Mouse (Mus musculus) testis, adult 2 months (tissue): ENCODE data around the gene Gltpd2. TPM values are rescaled to one million over a fixed set of nuclear protein-coding genes. Genes with fewer than 3 reads are reported as not detected.
A peak's percentile ranks its signal among the peaks of the same experiment; 100 is the strongest.

ENCODE experiments used
- H3K27ac ChIP-seq: fragments of 200-500 bp; 2 replicates; pipeline ENCODE4 v1.5.1; 2012; ENCODE audit warnings: low read depth, low read length; ENCODE audit not compliant: control insufficient read depth, insufficient read depth
- H3K27me3 ChIP-seq: fragments of 200-500 bp; 2 replicates; pipeline ENCODE4 v1.6.1; 2012; ENCODE audit warnings: mild to moderate bottlenecking, low read length, moderate library complexity; ENCODE audit not compliant: control insufficient read depth, insufficient read depth
- H3K36me3 ChIP-seq: fragments of 200-500 bp; 2 replicates; pipeline ENCODE4 v1.6.1; 2012; ENCODE audit warnings: mild to moderate bottlenecking, low read length; ENCODE audit not compliant: control insufficient read depth, insufficient read depth
- H3K4me1 ChIP-seq: fragments of 200-500 bp; 2 replicates; pipeline ENCODE4 v1.6.1; 2012; ENCODE audit warnings: low read length; ENCODE audit not compliant: control insufficient read depth, insufficient read depth
- H3K4me3 ChIP-seq: fragments of 200-500 bp; 2 replicates; pipeline ENCODE4 v1.5.1; 2012; ENCODE audit warnings: low read depth, mild to moderate bottlenecking, low read length, moderate library complexity, mixed read lengths; ENCODE audit not compliant: control insufficient read depth
- CTCF ChIP-seq: fragments of 200-500 bp; IDR thresholded peaks from 2 replicates; pipeline ENCODE4 v1.5.1; 2012; ENCODE audit warnings: low read depth, mild to moderate bottlenecking, inconsistent platforms, low read length, moderate library complexity; ENCODE audit not compliant: control insufficient read depth, insufficient read depth, insufficient replicate concordance
- POLR2A ChIP-seq: fragments of 200-500 bp; IDR thresholded peaks from 2 replicates; pipeline ENCODE4 v1.6.1; 2012; ENCODE audit warnings: low read depth, mild to moderate bottlenecking, inconsistent platforms, low read length, moderate library complexity; ENCODE audit not compliant: control insufficient read depth
- polyA plus RNA-seq: library from polyadenylated mRNA; depleted of rRNA; stranded (reverse); fragments of >200 nt; gene quantifications from 2 replicates; pipeline ENCODE4 v1.2.3, GENCODE M21; 2012

Gene Gltpd2
- polyA plus RNA-seq, 1 experiment = not detected

DNA sequence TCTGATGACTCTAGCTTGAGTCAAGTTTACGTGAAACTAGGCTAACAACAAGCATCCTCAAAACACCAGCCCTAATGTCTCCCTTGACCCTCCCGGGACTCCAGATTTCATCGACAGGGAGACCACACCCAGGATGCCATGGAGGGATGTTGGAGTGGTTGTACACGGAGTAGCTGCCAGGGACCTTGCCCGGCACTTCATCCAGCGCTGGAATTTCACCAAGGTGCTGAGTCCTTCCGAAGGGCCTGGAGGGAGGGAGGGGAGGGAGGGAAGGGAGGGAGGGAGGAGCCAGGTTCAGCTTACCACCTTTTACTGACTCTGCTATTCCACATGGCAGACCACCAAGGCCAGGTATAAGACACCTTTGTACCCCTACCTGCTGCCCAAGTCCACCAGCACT lies 34.9 kb downstream of the Gltpd2 start:
- no peak overlapping the region for H3K27ac ChIP-seq
- TF ChIP-seq POLR2A (no peak), CTCF (no peak)

DNA sequence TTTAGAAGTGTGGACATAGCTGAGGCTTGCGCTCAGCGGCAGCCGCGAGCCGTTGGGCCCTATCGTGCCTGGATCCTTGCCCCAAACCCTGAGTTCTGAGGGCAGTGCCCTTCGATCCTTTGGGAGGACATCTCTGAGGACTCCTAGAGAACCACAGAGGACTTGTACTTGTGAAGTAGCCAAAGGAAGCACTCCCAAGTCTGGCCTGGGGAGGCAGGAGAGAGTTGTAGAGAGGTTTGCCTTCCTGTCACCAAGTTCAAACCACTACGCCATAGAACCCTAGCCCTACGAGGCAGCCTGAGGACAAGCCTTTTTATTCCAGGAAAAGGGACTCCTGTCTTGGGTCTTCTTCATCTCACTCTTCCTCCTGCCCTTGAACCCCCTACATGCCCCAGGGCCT lies 38.5 kb downstream of the Gltpd2 start:
- Histone ChIP-seq H3K4me3 (no peak overlapping the region), H3K27ac (no peak overlapping the region), H3K27me3 (no peaks in the 10 kb centered on the region), H3K4me1 (peaks cover 6% of the 10 kb centered on the region), H3K36me3 (no peaks in the 10 kb centered on the region)
- no peak for TF ChIP-seq CTCF

More for the DNA sequence above, 34.9 kb downstream of the Gltpd2 start:
- Histone ChIP-seq H3K4me3 (no peak overlapping the region), H3K36me3 (no peaks in the 10 kb centered on the region), H3K4me1 (no peaks in the 10 kb centered on the region), H3K27me3 (no peaks in the 10 kb centered on the region)

DNA sequence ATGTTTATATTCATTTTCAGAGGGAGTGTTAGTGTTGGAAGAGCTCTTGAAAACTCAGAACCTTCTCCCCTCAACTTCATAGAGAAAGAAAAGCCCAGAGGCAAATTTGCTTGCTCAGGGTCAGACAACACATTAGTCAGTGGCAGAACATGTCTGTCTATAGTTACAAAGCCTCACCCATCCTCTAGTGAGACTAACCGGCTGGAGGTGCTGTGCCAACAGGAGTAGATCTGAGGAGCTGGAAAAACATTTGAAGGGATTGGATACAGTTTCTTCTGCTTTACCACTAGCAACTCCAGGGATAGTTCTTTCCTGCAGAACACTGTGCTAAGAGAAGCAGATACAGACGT lies 42.9 kb downstream of the Gltpd2 start:
- Histone ChIP-seq H3K4me1 (peaks cover 16% of the 10 kb centered on the region), H3K27ac (no peak overlapping the region), H3K27me3 (no peaks in the 10 kb centered on the region), H3K4me3 (peak overlapping the region; percentile 94), H3K36me3 (no peaks in the 10 kb centered on the region)
- TF ChIP-seq CTCF (no peak), POLR2A (no peak)

DNA sequence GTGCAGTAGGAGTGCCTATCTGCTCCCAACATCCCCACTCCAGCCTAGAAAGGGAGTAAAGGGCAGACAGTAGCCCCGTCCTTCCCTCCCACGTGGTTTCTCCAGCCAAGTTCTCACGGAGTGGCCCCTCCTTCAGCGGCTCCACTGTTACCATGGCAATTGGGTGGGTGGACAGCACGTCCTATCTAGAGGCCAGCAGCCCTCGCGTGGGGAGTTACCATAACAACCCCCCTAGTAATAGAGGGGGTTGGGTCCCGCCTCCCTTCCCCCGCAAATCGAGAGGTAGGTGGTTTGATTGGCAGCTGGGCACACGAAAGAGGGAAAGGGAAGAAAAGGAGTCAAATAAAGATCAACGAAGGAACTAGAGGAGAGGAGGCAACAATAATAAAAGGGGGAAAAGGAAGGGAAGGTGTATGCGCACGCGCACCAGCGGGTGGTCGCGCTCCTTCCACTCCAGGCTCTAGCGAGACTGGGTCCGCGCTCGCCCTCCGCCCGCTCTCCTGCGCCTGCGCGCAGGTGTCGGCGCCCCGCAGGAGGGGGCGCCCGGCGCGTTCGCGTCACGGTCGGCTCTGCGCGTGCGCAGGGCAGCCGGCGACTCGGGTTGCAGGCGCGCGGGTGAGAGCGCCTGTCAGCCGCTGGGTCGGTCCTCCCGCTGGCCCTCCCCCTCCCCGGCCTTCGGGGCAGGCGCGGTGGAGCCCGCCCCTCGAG lies 43.4 kb downstream of the Gltpd2 start, which contains the start of gene Mink1:
Mink1 (plus strand) TSS at position 595 of the 708 bp plus-strand sequence.
- H3K27me3 ChIP-seq = no peaks in the 10 kb centered on the region
- H3K4me3 ChIP-seq = peak within 1 kb of the TSS; percentile 94
- no peaks in the 10 kb centered on the region for H3K36me3 ChIP-seq
- TF ChIP-seq CTCF (no peak), POLR2A (peak; percentile 46)
- H3K4me1 ChIP-seq = peaks cover 16% of the 10 kb centered on the region
- peak within 1 kb of the TSS; percentile 95 for H3K27ac ChIP-seq

DNA sequence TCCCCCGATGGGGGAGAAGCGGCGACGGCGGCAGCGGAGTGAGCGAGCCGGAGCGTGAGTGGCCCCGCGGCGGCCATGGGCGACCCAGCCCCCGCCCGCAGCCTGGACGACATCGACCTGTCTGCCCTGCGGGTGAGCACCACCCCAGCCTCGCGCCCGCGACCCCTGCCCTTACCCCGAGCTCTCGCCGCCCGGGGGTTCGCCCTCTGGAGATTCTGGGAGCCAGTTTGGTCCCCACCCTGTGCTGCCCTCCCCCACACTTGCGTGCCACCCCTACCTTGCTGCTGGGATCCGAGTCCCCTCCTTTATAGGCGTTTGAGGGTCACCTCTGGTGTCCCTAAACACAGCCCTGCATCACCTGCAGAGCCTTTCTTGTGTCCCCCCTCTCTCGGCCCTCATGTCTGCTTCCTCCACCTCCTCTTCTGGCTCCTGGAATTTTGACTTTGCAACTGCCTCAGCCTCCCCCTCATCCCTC lies 44.0 kb downstream of the Gltpd2 start:
- Histone ChIP-seq H3K27ac (peak overlapping the region; percentile 40), H3K4me1 (peaks cover 16% of the 10 kb centered on the region), H3K27me3 (no peaks in the 10 kb centered on the region), H3K4me3 (peak overlapping the region; percentile 94), H3K36me3 (no peaks in the 10 kb centered on the region)
- TF ChIP-seq POLR2A = no peak
- TF ChIP-seq CTCF = no peak

DNA sequence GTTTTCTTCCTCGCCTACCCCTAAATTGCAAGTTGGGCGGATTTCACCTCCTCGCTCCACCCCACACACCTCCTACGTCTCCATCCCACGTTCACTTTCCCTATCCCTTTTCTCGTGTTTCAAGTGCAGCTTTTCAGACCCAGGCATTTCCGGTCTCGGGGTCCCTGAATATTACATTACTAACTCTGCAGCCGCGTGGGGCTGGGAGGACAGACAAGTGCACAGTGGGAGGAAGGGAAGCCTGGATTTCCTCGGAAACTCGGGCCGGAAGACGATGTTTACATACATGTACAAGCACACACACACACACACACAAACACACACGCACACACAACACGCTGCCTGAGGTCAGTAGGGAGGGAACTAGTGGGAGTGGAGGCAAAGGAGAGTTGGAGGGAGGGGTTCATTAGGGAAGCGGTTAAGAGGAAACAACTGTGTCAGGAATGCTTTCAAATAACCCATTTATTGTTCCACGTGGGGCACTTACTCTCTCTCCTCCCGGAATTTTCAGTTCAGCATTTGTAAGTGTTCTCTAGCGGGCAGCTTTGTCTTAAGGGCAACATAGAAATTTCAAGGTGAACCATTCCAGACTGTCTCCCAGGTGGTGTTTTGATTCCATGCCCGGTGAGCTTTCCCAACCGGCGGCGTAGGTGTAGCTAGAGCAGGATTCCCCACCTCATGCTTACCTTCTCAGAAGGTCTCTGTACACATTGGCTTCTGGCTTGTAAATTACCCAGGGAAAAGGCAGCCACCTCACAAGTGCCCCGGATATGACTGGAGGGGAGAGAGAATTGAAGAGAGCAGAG lies 44.7 kb downstream of the Gltpd2 start:
- Histone ChIP-seq H3K4me1 (peaks cover 16% of the 10 kb centered on the region), H3K36me3 (no peaks in the 10 kb centered on the region), H3K4me3 (peak overlapping the region; percentile 94), H3K27me3 (no peaks in the 10 kb centered on the region), H3K27ac (peak overlapping the region; percentile 40)
- TF ChIP-seq CTCF (no peak), POLR2A (no peak)

DNA sequence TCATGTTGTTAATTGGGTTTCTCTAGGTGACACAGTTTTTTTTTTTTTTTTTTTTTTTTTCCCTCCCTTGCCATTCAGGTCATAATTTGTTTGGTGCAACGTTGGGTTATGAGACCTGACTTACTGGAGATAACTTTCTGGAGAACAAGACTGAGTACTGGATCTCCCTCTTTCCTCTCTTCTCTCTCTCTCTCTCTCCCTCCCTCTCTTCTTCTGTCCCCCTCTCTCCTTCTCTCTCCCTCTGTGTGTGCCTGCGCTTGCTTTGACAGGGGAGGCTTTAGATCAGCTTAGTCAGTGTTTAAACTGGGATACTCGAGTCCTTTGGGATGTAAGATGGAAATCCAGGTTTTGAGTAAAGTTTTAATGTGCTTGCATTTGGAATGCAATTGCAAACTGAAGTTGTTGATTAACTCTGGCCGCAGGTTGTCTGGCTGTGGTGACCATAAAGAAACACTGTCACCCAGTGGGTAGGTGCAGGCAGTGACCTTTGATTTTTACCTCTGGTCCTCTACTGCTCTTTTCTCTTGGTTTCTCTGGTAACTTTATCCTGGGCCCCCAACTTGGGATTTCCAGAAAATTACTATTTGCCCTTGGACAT lies 45.4 kb downstream of the Gltpd2 start:
- no peak overlapping the region for H3K27ac ChIP-seq
- TF ChIP-seq POLR2A (no peak), CTCF (no peak)

More for the DNA sequence above, 45.4 kb downstream of the Gltpd2 start:
- H3K27me3 ChIP-seq = no peaks in the 10 kb centered on the region
- no peak overlapping the region for H3K4me3 ChIP-seq
- H3K36me3 ChIP-seq = no peaks in the 10 kb centered on the region
- peaks cover 16% of the 10 kb centered on the region for H3K4me1 ChIP-seq
